Mouse (Mus musculus) neural tube, embryonic 12.5 days (tissue): Measurements from ENCODE around the gene Morn5. TPM values are rescaled to one million over a fixed set of nuclear protein-coding genes. Genes with fewer than 3 reads are reported as not detected.

ENCODE experiments used
- ATAC-seq: fragments of 200-750 bp; cut with Nextera tagmentation; 2 replicates; pipeline ENCODE4 v1.8.0; 2017; ENCODE audit warnings: low read depth, mild to moderate bottlenecking, moderate TSS enrichment, moderate library complexity; ENCODE audit not compliant: low FRiP score
- H3K27ac ChIP-seq: fragments of 300-500 bp; sonication (generic); 2 replicates; pipeline ENCODE4 v1.5.1; 2016
- H3K27me3 ChIP-seq: fragments of 300-500 bp; sonication (generic); replicated peaks from 2 replicates; pipeline ENCODE4 v1.6.1; 2016; ENCODE audit warnings: mild to moderate bottlenecking
- H3K36me3 ChIP-seq: fragments of 300-500 bp; sonication (generic); 2 replicates; pipeline ENCODE4 v1.6.1; 2016; ENCODE audit warnings: mild to moderate bottlenecking
- H3K4me1 ChIP-seq: fragments of 300-500 bp; sonication (generic); 2 replicates; pipeline ENCODE4 v1.6.1; 2016
- H3K4me2 ChIP-seq: fragments of 300-500 bp; sonication (generic); replicated peaks from 2 replicates; pipeline ENCODE4 v1.6.1; 2016; ENCODE audit warnings: mild to moderate bottlenecking
- H3K4me3 ChIP-seq: fragments of 300-500 bp; sonication (generic); 2 replicates; pipeline ENCODE4 v1.5.1; 2016
- H3K9ac ChIP-seq: fragments of 300-500 bp; sonication (generic); 2 replicates; pipeline ENCODE4 v1.6.1; 2016; ENCODE audit warnings: mild to moderate bottlenecking
- H3K9me3 ChIP-seq: fragments of 300-500 bp; sonication (generic); 2 replicates; pipeline ENCODE4 v1.6.1; 2016; ENCODE audit warnings: mild to moderate bottlenecking
- WGBS: fragments of 180-500 bp; shearing (Covaris S2); methylation state at CpG from one replicate; pipeline ENCODE4 v1.1.7; 2016; 5-methylcytosine and 5-hydroxymethylcytosine counted together
- polyA plus RNA-seq: library from polyadenylated mRNA; unstranded; fragments of >200 nt; fragmentation: Nextera tagmentation; extraction: Ambion mirVana; gene quantifications from 2 replicates; pipeline ENCODE4 v1.2.1, GENCODE M21; 2016

Morn5 gene
- polyA plus RNA-seq, 1 experiment from 2014 or later = 0.48 TPM

DNA sequence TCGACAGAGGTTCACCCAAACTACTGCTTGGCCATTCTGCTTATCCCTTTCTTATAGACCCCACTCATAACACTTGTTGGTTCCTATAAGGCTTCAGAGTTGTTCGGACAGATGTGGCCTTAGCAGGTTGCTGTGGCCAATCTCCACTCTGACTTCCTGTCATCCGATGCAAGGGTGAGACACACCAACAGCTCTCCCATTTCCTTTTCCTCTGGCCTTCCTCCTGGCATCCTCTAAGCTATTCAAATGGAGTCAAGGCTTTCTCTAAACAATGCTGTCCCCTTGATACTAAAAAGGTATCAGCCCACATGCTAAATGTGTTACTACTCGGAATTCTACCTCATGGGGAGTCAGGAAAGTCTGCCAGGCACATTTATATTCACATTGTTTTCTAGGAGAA is 78.7 kb downstream of the Morn5 start:
- H3K9me3 ChIP-seq = no peaks in the 10 kb centered on the region
- no peaks in the 10 kb centered on the region for H3K27me3 ChIP-seq
- H3K4me2 ChIP-seq = no peak overlapping the region
- peaks cover 68% of the 10 kb centered on the region for H3K36me3 ChIP-seq
- H3K4me3 ChIP-seq = no peak overlapping the region
- ATAC-seq = no peak
- no peak overlapping the region for H3K27ac ChIP-seq
- no peak overlapping the region for H3K9ac ChIP-seq
- 75% methylated on average over 4 of the region's 4 CpGs for WGBS
- no peaks in the 10 kb centered on the region for H3K4me1 ChIP-seq

GRCm38 (mm10) chr2:36129051-36129450 is 79.8 kb downstream of the Morn5 start:
- Histone ChIP-seq H3K9ac (no peak overlapping the region), H3K36me3 (peaks cover 68% of the 10 kb centered on the region), H3K9me3 (no peaks in the 10 kb centered on the region), H3K27me3 (no peaks in the 10 kb centered on the region), H3K27ac (no peak overlapping the region), H3K4me3 (no peak overlapping the region), H3K4me1 (no peaks in the 10 kb centered on the region), H3K4me2 (no peak overlapping the region)
- ATAC-seq = no peak
- WGBS = 83% methylated on average over 3 of the region's 3 CpGs

Other genes starting within 250 kb of the Morn5 start
- 5.4 and 6.0 TPM in 2 replicates for gene Ttll11, start 69.5 kb upstream of the Morn5 start, polyA plus RNA-seq
- 202 and 212 TPM in 2 replicates for gene Ndufa8, start 52 bp upstream of the Morn5 start, polyA plus RNA-seq
- gene Lhx6, start 56.0 kb downstream of the Morn5 start, polyA plus RNA-seq = 1.2 and 1.4 TPM in 2 replicates
- gene Mrrf, start 86.9 kb downstream of the Morn5 start, polyA plus RNA-seq = 23.1 and 23.8 TPM in 2 replicates
- gene Rbm18, start 87.3 kb downstream of the Morn5 start, polyA plus RNA-seq = 127 and 128 TPM in 2 replicates
- gene Ptgs1, start 181.0 kb downstream of the Morn5 start, polyA plus RNA-seq = 6.0 and 6.9 TPM in 2 replicates